Mouse (Mus musculus): Measurements from ENCODE around the gene Gm26558.

DNA sequence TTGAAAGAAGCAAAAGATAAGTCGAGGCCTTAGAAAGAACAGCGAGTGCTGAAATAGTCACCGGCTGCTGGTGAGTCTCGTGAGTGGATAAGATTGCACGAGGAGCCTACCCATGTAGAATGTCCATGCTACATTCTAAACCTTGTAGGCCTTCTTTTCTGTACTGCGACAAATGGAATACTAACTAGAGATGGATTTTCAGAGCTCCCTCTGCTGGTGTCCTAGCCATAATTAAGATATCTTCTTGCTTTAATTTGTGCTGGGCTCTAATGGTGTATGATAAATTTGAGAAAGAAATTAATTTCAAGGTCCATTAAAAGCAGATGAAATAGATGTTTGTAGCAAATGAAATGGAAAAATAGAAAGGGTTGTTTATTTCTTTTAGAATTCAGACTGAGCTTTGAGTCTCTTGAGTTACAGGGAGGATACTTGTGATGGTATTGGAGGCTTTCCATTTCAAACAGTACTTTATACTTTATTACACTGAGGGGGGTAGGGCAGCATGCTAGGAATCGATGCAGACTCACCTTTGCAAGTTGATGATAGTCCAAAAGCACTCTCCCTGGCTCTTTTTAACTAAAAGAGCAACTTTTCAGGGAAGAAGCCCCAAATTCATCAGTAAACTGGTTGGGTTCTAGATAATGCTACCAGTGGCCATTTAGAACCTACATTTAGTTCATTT lies 11.7 kb upstream of the Gm26558 start:
- no peak for TF ChIP-seq POLR2A (IDR thresholded peaks at IDR 0.05; ENCODE audit: low read depth, low read length)
- no peak for TF ChIP-seq CTCF (conservative IDR thresholded peaks at IDR 0.05; ENCODE audit: insufficient read depth, insufficient read length, low read depth, low read length)
